Mouse (Mus musculus): ENCODE data around the gene Tfb1m.

Tfb1m gene

DNA sequence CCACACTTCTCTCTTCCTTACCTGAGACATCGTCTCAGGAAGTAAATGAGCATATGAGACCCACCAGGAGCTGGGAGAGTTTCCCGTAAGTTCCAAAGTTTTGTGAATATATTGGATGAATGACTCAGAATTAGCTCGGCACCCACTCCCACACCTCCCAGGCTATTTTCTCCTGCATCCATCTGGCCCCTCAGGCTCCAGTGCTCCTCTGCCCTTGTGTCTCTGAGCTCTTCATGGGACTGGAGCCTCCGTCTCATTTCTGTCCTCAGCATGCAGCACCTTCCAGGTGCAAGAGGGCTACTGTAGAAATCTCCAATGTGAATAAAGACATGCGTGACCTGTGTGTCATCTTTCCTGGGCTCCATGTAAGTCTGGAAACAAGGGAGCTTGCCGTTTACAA lies 85.6 kb downstream of the Tfb1m start:
- ATAC-seq (ENCODE audit: insufficient number of reproducible peaks, low FRiP score, low TSS enrichment) = no peak

Data from cerebellum, adult (tissue).